Mouse (Mus musculus) ovary, adult 10 weeks (tissue): ENCODE measurements around the gene Dnajc16. TPM values are rescaled to one million over a fixed set of nuclear protein-coding genes. Genes with fewer than 3 reads are reported as not detected.

Experiments used
- polyA plus RNA-seq: library from polyadenylated mRNA; stranded (reverse); fragments of 350-450 nt; fragmentation: Illumina TruSeq; extraction: RNeasy Lipid Tissue Mini Kit (QIAGEN cat#74804); gene quantifications from one replicate; pipeline ENCODE4 v1.2.3, GENCODE M21; 2014

The Dnajc16 gene
- polyA plus RNA-seq, result 7.3 TPM

GRCm38 (mm10) chr4:141790524-141790990 lies at the start of gene Dnajc16:
TSS of gene Dnajc16 (minus strand) at chr4:141790931.

GRCm38 (mm10) chr4:141826060-141826459 lies 35.3 kb upstream of the Dnajc16 start, which contains the start of gene Cela2a:
TSS of gene Cela2a (minus strand) at chr4:141826160.

DNA sequence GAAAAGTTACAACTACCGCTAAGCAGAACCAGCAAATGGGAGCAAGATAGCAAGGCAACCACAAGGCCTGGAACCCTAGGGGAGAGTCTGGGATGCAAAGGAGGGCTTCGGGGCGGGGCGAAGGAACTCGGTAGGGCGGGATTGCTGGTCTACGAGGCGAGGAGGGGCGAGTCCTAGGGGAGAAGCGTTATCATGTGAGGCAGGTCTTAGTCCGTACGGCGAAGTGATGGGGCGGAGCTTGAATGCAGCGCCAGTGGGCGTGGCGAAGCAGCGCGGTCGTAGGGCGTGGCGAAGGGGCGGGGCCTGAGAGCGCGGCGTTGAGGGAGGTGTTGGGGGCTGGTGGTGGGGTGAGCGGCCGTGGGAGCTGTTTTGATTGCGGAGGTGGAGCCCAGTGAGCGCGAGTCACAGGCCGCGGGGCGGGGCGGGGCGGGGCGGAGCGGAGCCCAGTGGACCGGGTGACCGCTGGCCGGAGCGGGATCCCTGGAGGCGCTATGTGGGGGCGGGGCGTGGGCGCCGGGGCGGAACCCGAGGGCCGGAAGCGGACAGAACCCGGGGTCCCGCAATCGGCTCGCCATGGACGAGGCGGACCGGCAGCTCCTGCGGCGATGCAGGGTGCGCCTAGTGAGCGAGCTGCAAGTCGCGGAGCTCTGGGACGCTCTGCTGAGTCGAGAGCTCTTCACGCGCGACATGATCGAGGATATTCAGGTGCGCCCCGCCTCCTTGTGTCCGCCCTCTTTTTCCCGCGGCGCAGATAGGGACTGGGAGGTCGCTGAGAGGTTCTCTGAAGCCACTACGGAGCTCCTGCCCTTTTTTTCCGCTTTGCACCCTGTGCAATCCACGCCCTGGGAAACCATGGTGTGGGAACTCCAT lies 2.8 kb upstream of the Dnajc16 start, which contains the start of gene Casp9:
Gene Casp9, plus strand, starts transcription at position 331 of the 870 bp plus-strand sequence.

DNA sequence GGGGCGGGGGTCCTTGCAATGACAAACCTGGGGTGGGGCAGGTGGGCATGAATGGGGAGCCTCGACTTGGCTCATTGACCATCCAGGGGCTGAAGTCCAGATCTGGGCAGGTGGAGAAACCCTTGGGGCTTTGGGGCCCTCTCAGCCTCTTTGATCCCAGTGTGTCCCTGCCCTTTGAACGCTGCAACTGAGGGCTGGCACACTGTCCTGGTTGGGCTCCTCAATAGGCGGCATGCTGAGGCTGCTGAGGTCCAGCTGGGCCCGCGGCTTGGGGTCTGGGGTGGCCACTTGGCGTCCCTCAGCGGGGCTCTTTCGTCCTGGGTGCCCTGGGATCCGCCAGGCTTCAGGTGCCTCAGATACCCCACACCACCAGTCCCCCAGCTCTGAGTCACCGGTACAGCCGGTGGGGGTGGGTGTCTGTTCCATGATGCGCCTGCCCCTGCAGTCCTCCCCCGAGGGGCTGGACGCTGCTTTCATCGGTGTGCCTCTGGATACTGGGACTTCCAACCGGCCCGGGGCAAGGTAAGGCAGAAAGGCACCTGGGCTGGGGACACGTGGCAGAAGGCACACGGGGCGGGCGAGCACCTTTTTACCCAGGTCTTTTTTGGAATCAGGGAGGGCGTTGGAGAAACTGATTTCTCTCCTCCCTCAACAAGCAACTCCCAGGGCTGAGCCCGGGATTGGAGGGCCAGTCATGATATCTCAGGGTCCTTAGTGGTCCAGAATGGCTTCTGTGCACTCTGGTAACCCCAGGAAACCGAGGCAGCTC lies 44.0 kb downstream of the Dnajc16 start, which contains the start of gene Agmat:
Gene Agmat, plus strand, starts transcription at position 95 of the 769 bp plus-strand sequence.

GRCm38 (mm10) chr4:141722731-141723672 lies 67.7 kb downstream of the Dnajc16 start, which contains the start of gene Ddi2:
TSS of gene Ddi2 (minus strand) at chr4:141723419.

Other genes starting within 250 kb of the Dnajc16 start
- 17.2 TPM for gene Fblim1, start 184.8 kb downstream of the Dnajc16 start, polyA plus RNA-seq
- gene Tmem82, start 172.3 kb downstream of the Dnajc16 start, polyA plus RNA-seq, result not detected
- gene Slc25a34, start 167.1 kb downstream of the Dnajc16 start, polyA plus RNA-seq, result not detected
- gene Plekhm2, start 126.0 kb downstream of the Dnajc16 start, polyA plus RNA-seq, result 1.4 TPM
- not detected for gene Rsc1a1, start 105.3 kb downstream of the Dnajc16 start, polyA plus RNA-seq
- gene Ddi2, start 67.5 kb downstream of the Dnajc16 start, polyA plus RNA-seq, result 42.6 TPM
- gene Agmat, start 44.3 kb downstream of the Dnajc16 start, polyA plus RNA-seq, result not detected
- 16.1 TPM for gene Casp9, start 2.7 kb upstream of the Dnajc16 start, polyA plus RNA-seq
- not detected for gene Cela2a, start 35.2 kb upstream of the Dnajc16 start, polyA plus RNA-seq
- not detected for gene Ctrc, start 55.4 kb upstream of the Dnajc16 start, polyA plus RNA-seq
- 2.5 TPM for gene Efhd2, start 84.0 kb upstream of the Dnajc16 start, polyA plus RNA-seq
- gene Fhad1, start 224.2 kb upstream of the Dnajc16 start, polyA plus RNA-seq, result 3.0 TPM